Mouse (Mus musculus): Measurements from ENCODE around the gene Epn1. TPM values are rescaled to one million over a fixed set of nuclear protein-coding genes. Genes with fewer than 3 reads are reported as not detected.
A peak's percentile ranks its signal among the peaks of the same experiment; 100 is the strongest.

Gene Epn1
- polyA plus RNA-seq (2015; fragmentation: Nextera tagmentation; extraction: Ambion mirVana), result 63.8 and 70.5 TPM in 2 replicates

- peaks cover 52% of the 10 kb centered on the region for H3K36me3 ChIP-seq
- peak within 1 kb of the TSS; percentile 93 for H3K27ac ChIP-seq
These were observed at the start of gene Epn1 for GRCm38 (mm10) chr7:5080010-5080751. TSS of gene Epn1 (plus strand) at chr7:5080235.

GRCm38 (mm10) chr7:5030554-5031275 lies 49.3 kb upstream of the Epn1 start:
- H3K4me2 ChIP-seq, result no peak overlapping the region
- ATAC-seq (ENCODE audit: insufficient number of reproducible peaks, insufficient read depth, low FRiP score, low TSS enrichment, low read depth), result no peak
- WGBS, result 89% methylated on average over 63 of the region's 63 CpGs
- peaks cover 98% of the 10 kb centered on the region for H3K36me3 ChIP-seq
- H3K9ac ChIP-seq, result no peak overlapping the region
- H3K27me3 ChIP-seq, result no peaks in the 10 kb centered on the region
- H3K4me1 ChIP-seq, result no peaks in the 10 kb centered on the region
- no peak overlapping the region for H3K27ac ChIP-seq
- H3K9me3 ChIP-seq, result peaks cover 46% of the 10 kb centered on the region
- peak overlapping the region; percentile 16; the same call in 1 of the 2 replicates for H3K4me3 ChIP-seq

More at GRCm38 (mm10) chr7:5080010-5080751, at the start of gene Epn1:
- H3K4me1 ChIP-seq, result peaks cover 12% of the 10 kb centered on the region
- no peaks in the 10 kb centered on the region for H3K27me3 ChIP-seq
- no peaks in the 10 kb centered on the region for H3K9me3 ChIP-seq
- H3K4me3 ChIP-seq, result peak within 1 kb of the TSS; percentile 99
- under 1% methylated on average over 81 of the region's 81 CpGs for WGBS
- peak; percentile 91 for ATAC-seq (ENCODE audit: insufficient number of reproducible peaks, insufficient read depth, low FRiP score, low TSS enrichment, low read depth)
- peak within 1 kb of the TSS; percentile 74 for H3K4me2 ChIP-seq
- peak within 1 kb of the TSS; percentile 97 for H3K9ac ChIP-seq

- WGBS, result 80% methylated on average over 46 of the region's 46 CpGs
- no peak overlapping the region for H3K4me2 ChIP-seq
- H3K9ac ChIP-seq, result no peak overlapping the region
- H3K27ac ChIP-seq, result no peak overlapping the region
- H3K4me3 ChIP-seq, result no peak overlapping the region
- H3K4me1 ChIP-seq, result no peaks in the 10 kb centered on the region
- ATAC-seq (ENCODE audit: insufficient number of reproducible peaks, insufficient read depth, low FRiP score, low TSS enrichment, low read depth), result no peak
- no peaks in the 10 kb centered on the region for H3K27me3 ChIP-seq
- peaks cover 54% of the 10 kb centered on the region for H3K9me3 ChIP-seq
- peaks cover 98% of the 10 kb centered on the region for H3K36me3 ChIP-seq
These were observed 48.5 kb upstream of the Epn1 start for GRCm38 (mm10) chr7:5031496-5031895.

- Histone ChIP-seq H3K4me3 (no peak within 1 kb of the TSS), H3K36me3 (peaks cover 82% of the 10 kb centered on the region), H3K9me3 (peaks cover 53% of the 10 kb centered on the region), H3K27me3 (no peaks in the 10 kb centered on the region), H3K9ac (no peak within 1 kb of the TSS), H3K4me1 (peaks cover 6% of the 10 kb centered on the region), H3K27ac (no peak within 1 kb of the TSS), H3K4me2 (no peak within 1 kb of the TSS)
- no peak for ATAC-seq (ENCODE audit: insufficient number of reproducible peaks, insufficient read depth, low FRiP score, low TSS enrichment, low read depth)
- 91% methylated on average over 3 of the region's 3 CpGs for WGBS
These were observed 46.2 kb upstream of the Epn1 start, which contains the start of gene 4632433K11Rik for GRCm38 (mm10) chr7:5033818-5034217. TSS of gene 4632433K11Rik (plus strand) at chr7:5034118.

GRCm38 (mm10) chr7:5035628-5036027 lies 44.4 kb upstream of the Epn1 start:
- Histone ChIP-seq H3K27me3 (no peaks in the 10 kb centered on the region), H3K27ac (no peak overlapping the region), H3K36me3 (peaks cover 64% of the 10 kb centered on the region), H3K4me3 (no peak overlapping the region), H3K9me3 (peaks cover 35% of the 10 kb centered on the region), H3K4me1 (peaks cover 9% of the 10 kb centered on the region), H3K9ac (no peak overlapping the region), H3K4me2 (no peak overlapping the region)
- WGBS, result 97% methylated on average over 17 of the region's 17 CpGs
- ATAC-seq (ENCODE audit: insufficient number of reproducible peaks, insufficient read depth, low FRiP score, low TSS enrichment, low read depth), result no peak

GRCm38 (mm10) chr7:5036136-5036535 lies 43.9 kb upstream of the Epn1 start:
- WGBS, result 94% methylated on average over 9 of the region's 9 CpGs
- H3K9me3 ChIP-seq, result peaks cover 30% of the 10 kb centered on the region
- H3K27ac ChIP-seq, result no peak overlapping the region
- ATAC-seq (ENCODE audit: insufficient number of reproducible peaks, insufficient read depth, low FRiP score, low TSS enrichment, low read depth), result no peak
- H3K4me3 ChIP-seq, result no peak overlapping the region
- peaks cover 9% of the 10 kb centered on the region for H3K4me1 ChIP-seq
- H3K9ac ChIP-seq, result no peak overlapping the region
- H3K36me3 ChIP-seq, result peaks cover 62% of the 10 kb centered on the region
- no peaks in the 10 kb centered on the region for H3K27me3 ChIP-seq
- no peak overlapping the region for H3K4me2 ChIP-seq

- Histone ChIP-seq H3K9ac (no peak overlapping the region), H3K4me2 (0 out of 2 replicates have a peak overlapping the region, but pooled peaks have one; percentile 60), H3K4me1 (peaks cover 9% of the 10 kb centered on the region), H3K9me3 (peaks cover 21% of the 10 kb centered on the region), H3K27ac (no peak overlapping the region), H3K27me3 (no peaks in the 10 kb centered on the region), H3K36me3 (peaks cover 60% of the 10 kb centered on the region), H3K4me3 (no peak overlapping the region)
- no peak for ATAC-seq (ENCODE audit: insufficient number of reproducible peaks, insufficient read depth, low FRiP score, low TSS enrichment, low read depth)
- 96% methylated on average over 7 of the region's 7 CpGs for WGBS
These were observed 43.0 kb upstream of the Epn1 start for GRCm38 (mm10) chr7:5037026-5037425.

- H3K27me3 ChIP-seq, result no peaks in the 10 kb centered on the region
- peaks cover 9% of the 10 kb centered on the region for H3K4me1 ChIP-seq
- 89% methylated on average over 8 of the region's 8 CpGs for WGBS
- ATAC-seq (ENCODE audit: insufficient number of reproducible peaks, insufficient read depth, low FRiP score, low TSS enrichment, low read depth), result no peak
- peak overlapping the region; percentile 61 for H3K4me3 ChIP-seq
- H3K9ac ChIP-seq, result no peak overlapping the region
- peaks cover 18% of the 10 kb centered on the region for H3K9me3 ChIP-seq
- H3K4me2 ChIP-seq, result peak overlapping the region; percentile 60
- peak overlapping the region; percentile 97 for H3K27ac ChIP-seq
- H3K36me3 ChIP-seq, result peaks cover 55% of the 10 kb centered on the region
These were observed 42.6 kb upstream of the Epn1 start for GRCm38 (mm10) chr7:5037467-5037866.

GRCm38 (mm10) chr7:5038109-5038732 lies 41.8 kb upstream of the Epn1 start, which contains the start of gene Zfp784:
TSS of gene Zfp784 (minus strand) at chr7:5038446.
- Histone ChIP-seq H3K9me3 (peaks cover 14% of the 10 kb centered on the region), H3K4me2 (peak within 1 kb of the TSS; percentile 60), H3K27me3 (no peaks in the 10 kb centered on the region), H3K36me3 (peaks cover 48% of the 10 kb centered on the region), H3K4me1 (peaks cover 9% of the 10 kb centered on the region), H3K9ac (peak within 1 kb of the TSS; percentile 81), H3K27ac (peak within 1 kb of the TSS; percentile 97), H3K4me3 (peak within 1 kb of the TSS; percentile 61)
- peak; percentile 92 for ATAC-seq (ENCODE audit: insufficient number of reproducible peaks, insufficient read depth, low FRiP score, low TSS enrichment, low read depth)
- WGBS, result under 1% methylated on average over 48 of the region's 48 CpGs

GRCm38 (mm10) chr7:5038940-5039339 lies 41.1 kb upstream of the Epn1 start:
- ATAC-seq (ENCODE audit: insufficient number of reproducible peaks, insufficient read depth, low FRiP score, low TSS enrichment, low read depth), result no peak
- Histone ChIP-seq H3K9me3 (peaks cover 14% of the 10 kb centered on the region), H3K27ac (peak overlapping the region; percentile 97), H3K36me3 (peaks cover 40% of the 10 kb centered on the region), H3K4me1 (peaks cover 9% of the 10 kb centered on the region), H3K4me2 (peak overlapping the region; percentile 60), H3K4me3 (peak overlapping the region; percentile 61), H3K27me3 (no peaks in the 10 kb centered on the region), H3K9ac (peak overlapping the region; percentile 81)
- WGBS, result 37% methylated on average over 5 of the region's 5 CpGs

GRCm38 (mm10) chr7:5044981-5045380 lies 35.1 kb upstream of the Epn1 start:
- WGBS, result 76% methylated on average over 2 of the region's 2 CpGs
- no peak overlapping the region for H3K9ac ChIP-seq
- no peak overlapping the region for H3K27ac ChIP-seq
- no peak overlapping the region for H3K4me2 ChIP-seq
- no peak for ATAC-seq (ENCODE audit: insufficient number of reproducible peaks, insufficient read depth, low FRiP score, low TSS enrichment, low read depth)
- no peaks in the 10 kb centered on the region for H3K27me3 ChIP-seq
- peaks cover 10% of the 10 kb centered on the region for H3K36me3 ChIP-seq
- H3K4me3 ChIP-seq, result no peak overlapping the region
- no peaks in the 10 kb centered on the region for H3K4me1 ChIP-seq
- H3K9me3 ChIP-seq, result no peaks in the 10 kb centered on the region
